Mouse (Mus musculus): ENCODE data around the gene Pccb.

DNA sequence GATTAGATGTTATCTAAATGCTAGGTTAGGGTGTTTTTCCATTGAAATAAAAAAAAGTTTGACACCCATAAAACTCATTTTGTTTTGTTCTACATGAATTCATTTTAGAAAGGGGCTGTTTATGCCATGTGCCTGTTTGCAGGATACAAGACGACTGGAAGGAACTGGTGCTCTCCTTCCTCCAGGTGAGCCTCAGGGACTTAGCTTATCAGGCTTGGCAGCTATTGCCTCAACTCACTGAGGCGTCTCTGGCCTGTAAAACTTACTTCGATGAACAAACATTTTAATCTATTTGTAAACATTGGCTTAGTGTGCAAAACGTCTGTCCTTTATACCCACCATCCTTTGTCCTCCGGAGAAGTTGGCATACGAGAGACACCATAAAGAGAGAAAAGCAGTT is 18.0 kb upstream of the Pccb start:
- no peak for TF ChIP-seq POLR2A (IDR thresholded peaks at IDR 0.05; ENCODE audit: low read depth, low read length)
- no peak for TF ChIP-seq CTCF (IDR thresholded peaks at IDR 0.05; ENCODE audit: borderline replicate concordance, insufficient read depth, low read length)

Measured in embryonic fibroblast, embryonic 13.5 days (primary cell).